Mouse (Mus musculus) thymus, adult 2 months (tissue): Measurements from ENCODE around the gene Snx8. TPM values are rescaled to one million over a fixed set of nuclear protein-coding genes. Genes with fewer than 3 reads are reported as not detected.

ENCODE experiments used
- DNase-seq: peaks from one replicate; pipeline ENCODE4 v3.0.0; 2021
- H3K27ac ChIP-seq: fragments of 200-500 bp; 2 replicates; pipeline ENCODE4 v1.5.1; 2012; ENCODE audit warnings: low read length, control low read depth; ENCODE audit not compliant: control insufficient read depth, insufficient read depth
- H3K27me3 ChIP-seq: fragments of 200-500 bp; 2 replicates; pipeline ENCODE4 v1.6.1; 2012; ENCODE audit warnings: mild to moderate bottlenecking, low read length, moderate library complexity, mixed read lengths; ENCODE audit not compliant: control insufficient read depth, insufficient read depth
- H3K36me3 ChIP-seq: fragments of 200-500 bp; 2 replicates; pipeline ENCODE4 v1.6.1; 2012; ENCODE audit warnings: mild to moderate bottlenecking, low read length, moderate library complexity; ENCODE audit not compliant: control insufficient read depth, insufficient read depth
- H3K4me1 ChIP-seq: fragments of 200-500 bp; replicated peaks from 2 replicates; pipeline ENCODE4 v1.6.1; 2012; ENCODE audit warnings: low read length; ENCODE audit not compliant: control insufficient read depth, insufficient read depth
- H3K4me3 ChIP-seq: fragments of 200-500 bp; 2 replicates; pipeline ENCODE4 v1.5.1; 2012; ENCODE audit warnings: mild to moderate bottlenecking, low read length, control low read depth, moderate library complexity; ENCODE audit not compliant: control insufficient read depth, insufficient read depth
- CTCF ChIP-seq: fragments of 200-500 bp; IDR thresholded peaks from 2 replicates; pipeline ENCODE4 v1.5.1; 2012; ENCODE audit warnings: mild to moderate bottlenecking, control low read depth, low read length, moderate library complexity, borderline replicate concordance; ENCODE audit not compliant: control insufficient read depth, poor library complexity, insufficient read depth; ENCODE audit errors: extremely low read depth
- POLR2A ChIP-seq: fragments of 200-500 bp; IDR thresholded peaks from 2 replicates; pipeline ENCODE4 v1.6.1; 2012; ENCODE audit warnings: mild to moderate bottlenecking, low read length, control low read depth, moderate library complexity; ENCODE audit not compliant: control insufficient read depth, poor library complexity, insufficient read depth; ENCODE audit errors: extremely low read depth
- WGBS: fragments of 180-500 bp; shearing (Covaris S2); methylation state at CpG from one replicate; pipeline ENCODE4 v1.1.7; 2018; 5-methylcytosine and 5-hydroxymethylcytosine counted together
- polyA plus RNA-seq: library from polyadenylated mRNA; depleted of rRNA; stranded (reverse); fragments of >200 nt; gene quantifications from 2 replicates; pipeline ENCODE4 v1.2.3, GENCODE M21; 2012

Snx8 gene
- polyA plus RNA-seq, 1 experiment: 14.7 TPM

- no peak overlapping the region for H3K27ac ChIP-seq
These were observed 1.8 kb downstream of the Snx8 start for GRCm38 (mm10) chr5:140387236-140387635.

GRCm38 (mm10) chr5:140384462-140384861 lies 4.6 kb downstream of the Snx8 start:
- 100% methylated on average over 1 of the region's 1 CpGs for WGBS
- Histone ChIP-seq H3K27me3 (no peaks in the 10 kb centered on the region), H3K36me3 (no peaks in the 10 kb centered on the region), H3K27ac (no peak overlapping the region), H3K4me3 (no peak overlapping the region), H3K4me1 (peaks cover 11% of the 10 kb centered on the region)
- DNase-seq: no peak
- TF ChIP-seq POLR2A (no peak), CTCF (no peak)

More at GRCm38 (mm10) chr5:140387236-140387635, 1.8 kb downstream of the Snx8 start:
- Histone ChIP-seq H3K4me3 (no peak overlapping the region), H3K27me3 (no peaks in the 10 kb centered on the region), H3K4me1 (peaks cover 11% of the 10 kb centered on the region), H3K36me3 (no peaks in the 10 kb centered on the region)
- 92% methylated on average over 7 of the region's 7 CpGs for WGBS
- TF ChIP-seq POLR2A (no peak), CTCF (no peak)
- DNase-seq: no peak

DNA sequence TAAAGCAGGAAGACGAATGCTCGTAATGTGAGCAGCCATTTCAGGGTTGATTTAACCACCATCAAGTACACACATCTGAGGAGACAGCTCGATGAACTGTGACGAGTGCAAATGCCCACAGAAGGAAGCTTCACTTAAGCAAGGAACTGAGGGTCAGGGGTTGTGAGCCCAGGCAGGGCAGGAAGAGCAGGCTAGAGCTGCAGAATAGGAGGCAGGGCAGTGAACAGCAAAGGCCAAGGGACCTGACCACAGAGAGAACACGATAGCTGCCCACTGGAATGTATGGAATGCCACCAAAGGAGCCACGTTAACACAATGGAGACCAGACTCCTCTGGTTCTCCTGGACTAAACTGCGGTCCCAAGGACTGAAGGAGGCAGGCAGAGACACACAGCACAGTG lies 5.5 kb downstream of the Snx8 start:
- Histone ChIP-seq H3K4me3 (no peak overlapping the region), H3K27ac (no peak overlapping the region), H3K4me1 (peaks cover 2% of the 10 kb centered on the region), H3K27me3 (no peaks in the 10 kb centered on the region), H3K36me3 (no peaks in the 10 kb centered on the region)
- no peak for DNase-seq
- WGBS: 76% methylated on average over 7 of the region's 7 CpGs
- no peak for TF ChIP-seq CTCF
- no peak for TF ChIP-seq POLR2A

GRCm38 (mm10) chr5:140382688-140383087 lies 6.4 kb downstream of the Snx8 start:
- no peaks in the 10 kb centered on the region; the same call in none of the 2 replicates for H3K4me1 ChIP-seq
- DNase-seq: no peak
- no peaks in the 10 kb centered on the region for H3K27me3 ChIP-seq
- 27% methylated on average over 6 of the region's 6 CpGs for WGBS
- H3K4me3 ChIP-seq: no peak overlapping the region
- TF ChIP-seq CTCF (no peak), POLR2A (no peak)
- peak overlapping the region; percentile 60; the same call in 1 of the 2 replicates for H3K27ac ChIP-seq
- H3K36me3 ChIP-seq: no peaks in the 10 kb centered on the region

- 93% methylated on average over 7 of the region's 7 CpGs for WGBS
- H3K27me3 ChIP-seq: no peaks in the 10 kb centered on the region
- DNase-seq: no peak
- no peaks in the 10 kb centered on the region; the same call in none of the 2 replicates for H3K4me1 ChIP-seq
- no peak overlapping the region for H3K4me3 ChIP-seq
- no peak overlapping the region for H3K27ac ChIP-seq
- H3K36me3 ChIP-seq: no peaks in the 10 kb centered on the region
- TF ChIP-seq POLR2A (no peak), CTCF (no peak)
These were observed 7.9 kb downstream of the Snx8 start for GRCm38 (mm10) chr5:140381156-140381555.

GRCm38 (mm10) chr5:140379299-140379698 lies 9.8 kb downstream of the Snx8 start:
- no peak overlapping the region for H3K27ac ChIP-seq
- TF ChIP-seq POLR2A (no peak), CTCF (no peak)
- H3K4me3 ChIP-seq: no peak overlapping the region
- WGBS: 17% methylated on average over 6 of the region's 6 CpGs
- H3K4me1 ChIP-seq: no peaks in the 10 kb centered on the region; the same call in none of the 2 replicates
- no peaks in the 10 kb centered on the region for H3K36me3 ChIP-seq
- no peaks in the 10 kb centered on the region for H3K27me3 ChIP-seq
- DNase-seq: no peak
